Mouse (Mus musculus) limb, embryonic 10.5 days (tissue): Measurements from ENCODE around the gene Nbr1. TPM values are rescaled to one million over a fixed set of nuclear protein-coding genes. Genes with fewer than 3 reads are reported as not detected.
"Not testable (repeated sequence)": the region's sequence is repeated elsewhere in the genome, so short reads cannot be mapped to it uniquely, and the experiment has no call there.

Experiments used
- DNase-seq: peaks from one replicate; pipeline ENCODE4 v3.0.0-alpha.2; 2017; ENCODE audit warnings: low spot score
- H3K27ac ChIP-seq: fragments of 300-500 bp; sonication (generic); 2 replicates; pipeline ENCODE4 v1.5.1; 2016; ENCODE audit warnings: mild to moderate bottlenecking
- H3K27me3 ChIP-seq: fragments of 300-500 bp; sonication (generic); 2 replicates; pipeline ENCODE4 v1.6.1; 2016; ENCODE audit warnings: low read depth, mild to moderate bottlenecking; ENCODE audit not compliant: poor library complexity, severe bottlenecking
- H3K36me3 ChIP-seq: fragments of 300-500 bp; sonication (generic); 2 replicates; pipeline ENCODE4 v1.6.1; 2016; ENCODE audit warnings: mild to moderate bottlenecking, moderate library complexity
- H3K4me1 ChIP-seq: fragments of 300-500 bp; sonication (generic); 2 replicates; pipeline ENCODE4 v1.6.1; 2016
- H3K4me3 ChIP-seq: fragments of 300-500 bp; sonication (generic); 2 replicates; pipeline ENCODE4 v1.5.1; 2016; ENCODE audit warnings: mild to moderate bottlenecking, moderate library complexity
- H3K9me3 ChIP-seq: fragments of 300-500 bp; sonication (generic); replicated peaks from 2 replicates; pipeline ENCODE4 v1.6.1; 2016; ENCODE audit warnings: mild to moderate bottlenecking
- WGBS: fragments of 180-500 bp; shearing (Covaris S2); methylation state at CpG from one replicate; pipeline ENCODE4 v1.1.7; 2016; 5-methylcytosine and 5-hydroxymethylcytosine counted together
- polyA plus RNA-seq: library from polyadenylated mRNA; unstranded; fragments of >200 nt; fragmentation: Nextera tagmentation; extraction: Ambion mirVana; gene quantifications from 2 replicates; pipeline ENCODE4 v1.2.1, GENCODE M21; 2016

Gene Nbr1
- polyA plus RNA-seq, 1 experiment from 2014 or later = 73.2 TPM

GRCm38 (mm10) chr11:101616104-101616503, 64.2 kb downstream of the Nbr1 start:
- Histone ChIP-seq H3K36me3 (no peaks in the 10 kb centered on the region), H3K9me3 (no peaks in the 10 kb centered on the region), H3K4me3 (no peak overlapping the region), H3K27ac (no peak overlapping the region), H3K4me1 (peaks cover 21% of the 10 kb centered on the region), H3K27me3 (peaks cover 4% of the 10 kb centered on the region; the same call in 1 of the 2 replicates)
- 83% methylated on average over 8 of the region's 8 CpGs for WGBS
- no peak for DNase-seq

- H3K4me1 ChIP-seq = peaks cover 21% of the 10 kb centered on the region
- H3K36me3 ChIP-seq = no peaks in the 10 kb centered on the region
- peaks cover 4% of the 10 kb centered on the region; the same call in 1 of the 2 replicates for H3K27me3 ChIP-seq
- H3K4me3 ChIP-seq = peak overlapping the region; percentile 34
- H3K9me3 ChIP-seq = no peaks in the 10 kb centered on the region
- WGBS = 24% methylated on average over 18 of the region's 18 CpGs
- no peak for DNase-seq
- H3K27ac ChIP-seq = peak overlapping the region; percentile 77
These were observed 65.2 kb downstream of the Nbr1 start for GRCm38 (mm10) chr11:101616948-101617767.

GRCm38 (mm10) chr11:101617849-101618248, 65.9 kb downstream of the Nbr1 start:
- Histone ChIP-seq H3K4me3 (peak overlapping the region; percentile 34), H3K36me3 (no peaks in the 10 kb centered on the region), H3K27ac (peak overlapping the region; percentile 77), H3K27me3 (peaks cover 4% of the 10 kb centered on the region; the same call in 1 of the 2 replicates), H3K9me3 (no peaks in the 10 kb centered on the region), H3K4me1 (peaks cover 21% of the 10 kb centered on the region)
- WGBS = 13% methylated on average over 8 of the region's 8 CpGs
- DNase-seq = peak; percentile 70

GRCm38 (mm10) chr11:101618596-101618995, 66.6 kb downstream of the Nbr1 start:
- Histone ChIP-seq H3K4me1 (peaks cover 21% of the 10 kb centered on the region), H3K4me3 (peak overlapping the region; percentile 34; the same call in 1 of the 2 replicates), H3K9me3 (no peaks in the 10 kb centered on the region), H3K36me3 (no peaks in the 10 kb centered on the region), H3K27me3 (peaks cover 4% of the 10 kb centered on the region; the same call in 1 of the 2 replicates), H3K27ac (peak overlapping the region; percentile 77)
- WGBS = 86% methylated on average over 3 of the region's 3 CpGs
- no peak for DNase-seq

GRCm38 (mm10) chr11:101620022-101620655, 68.2 kb downstream of the Nbr1 start:
- not testable (repeated sequence) for H3K27ac ChIP-seq, DNase-seq, H3K36me3 ChIP-seq, H3K4me3 ChIP-seq, H3K9me3 ChIP-seq, H3K27me3 ChIP-seq
- WGBS = 90% methylated on average over 11 of the region's 11 CpGs
- H3K4me1 ChIP-seq = peaks cover 21% of the 10 kb centered on the region

GRCm38 (mm10) chr11:101626649-101626994, 74.7 kb downstream of the Nbr1 start:
- no peak for DNase-seq
- Histone ChIP-seq H3K27ac (peak overlapping the region; percentile 96), H3K9me3 (no peaks in the 10 kb centered on the region), H3K4me3 (peak overlapping the region; percentile 54), H3K36me3 (no peaks in the 10 kb centered on the region), H3K27me3 (no peaks in the 10 kb centered on the region), H3K4me1 (peaks cover 20% of the 10 kb centered on the region)
- 6% methylated on average over 8 of the region's 8 CpGs for WGBS

- H3K4me3 ChIP-seq = peak within 1 kb of the TSS; percentile 60
These were observed 75.3 kb downstream of the Nbr1 start, which contains the start of gene Rdm1 for GRCm38 (mm10) chr11:101626995-101627856. Rdm1 (plus strand) TSS chr11:101627195.

GRCm38 (mm10) chr11:101627857-101628559, 76.1 kb downstream of the Nbr1 start:
- Histone ChIP-seq H3K9me3 (no peaks in the 10 kb centered on the region), H3K36me3 (no peaks in the 10 kb centered on the region), H3K4me3 (peak overlapping the region; percentile 60), H3K4me1 (peaks cover 20% of the 10 kb centered on the region), H3K27me3 (no peaks in the 10 kb centered on the region), H3K27ac (peak overlapping the region; percentile 96)
- under 1% methylated on average over 33 of the region's 33 CpGs for WGBS
- DNase-seq = peak; percentile 94

More at GRCm38 (mm10) chr11:101626995-101627856, 75.3 kb downstream of the Nbr1 start, which contains the start of gene Rdm1:
- no peaks in the 10 kb centered on the region for H3K9me3 ChIP-seq
- H3K4me1 ChIP-seq = peaks cover 20% of the 10 kb centered on the region
- no peaks in the 10 kb centered on the region for H3K27me3 ChIP-seq
- H3K27ac ChIP-seq = peak within 1 kb of the TSS; percentile 96
- DNase-seq = peak; percentile 90
- H3K36me3 ChIP-seq = no peaks in the 10 kb centered on the region
- under 1% methylated on average over 34 of the region's 34 CpGs for WGBS

GRCm38 (mm10) chr11:101628733-101629417, 76.9 kb downstream of the Nbr1 start:
- H3K36me3 ChIP-seq, H3K9me3 ChIP-seq, H3K27ac ChIP-seq, H3K27me3 ChIP-seq, DNase-seq: not testable (repeated sequence)
- peak overlapping the region; percentile 60 for H3K4me3 ChIP-seq
- 74% methylated on average over 4 of the region's 5 CpGs for WGBS
- peaks cover 20% of the 10 kb centered on the region for H3K4me1 ChIP-seq
